Mouse (Mus musculus) lung, adult 2 months (tissue): Measurements from ENCODE around the gene Ranbp2.

Source experiments
- CTCF ChIP-seq: fragments of 200-500 bp; IDR thresholded peaks from 2 replicates; pipeline ENCODE4 v1.5.1; 2011; ENCODE audit warnings: mild to moderate bottlenecking, low read length, control low read depth; ENCODE audit not compliant: insufficient read depth
- POLR2A ChIP-seq: fragments of 200-500 bp; IDR thresholded peaks from 2 replicates; pipeline ENCODE4 v1.6.1; 2011; ENCODE audit warnings: low read depth, mild to moderate bottlenecking, control low read depth, low read length, borderline replicate concordance; ENCODE audit errors: extremely low read depth

DNA sequence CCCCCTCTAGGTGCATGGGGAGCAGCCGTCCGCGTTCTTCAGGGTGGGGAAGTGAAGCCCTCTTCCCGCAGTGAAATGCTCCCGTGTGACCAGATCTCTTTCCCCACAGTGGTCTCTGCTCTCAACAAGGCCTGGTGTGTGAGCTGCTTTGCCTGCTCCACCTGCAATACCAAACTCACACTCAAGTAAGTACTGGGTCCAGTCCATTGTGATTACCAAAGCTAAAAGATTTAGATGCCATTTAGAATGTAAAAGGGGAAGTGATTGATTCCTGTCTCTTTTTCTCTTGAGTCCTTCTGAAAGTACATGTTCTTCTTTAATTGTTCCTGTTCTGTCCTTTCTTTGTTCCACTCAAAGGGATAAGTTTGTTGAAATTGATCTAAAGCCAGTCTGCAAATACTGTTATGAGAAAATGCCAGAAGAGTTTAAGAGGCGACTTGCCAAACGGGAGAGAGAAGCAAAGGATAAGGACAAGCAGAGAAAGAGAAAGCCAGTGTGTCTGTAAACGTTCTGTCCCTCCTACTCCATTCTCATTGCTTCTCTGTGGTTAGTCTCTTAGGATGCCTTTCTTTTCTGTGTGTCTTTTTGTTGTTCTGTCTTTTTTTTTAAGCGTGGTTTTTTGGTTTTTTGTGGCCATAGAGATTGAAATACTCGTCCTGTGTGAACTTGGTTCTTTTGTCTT is 28.3 kb upstream of the Ranbp2 start:
- TF ChIP-seq CTCF (no peak), POLR2A (no peak)
